Mouse (Mus musculus): ENCODE results near the gene March10.

The March10 gene

DNA sequence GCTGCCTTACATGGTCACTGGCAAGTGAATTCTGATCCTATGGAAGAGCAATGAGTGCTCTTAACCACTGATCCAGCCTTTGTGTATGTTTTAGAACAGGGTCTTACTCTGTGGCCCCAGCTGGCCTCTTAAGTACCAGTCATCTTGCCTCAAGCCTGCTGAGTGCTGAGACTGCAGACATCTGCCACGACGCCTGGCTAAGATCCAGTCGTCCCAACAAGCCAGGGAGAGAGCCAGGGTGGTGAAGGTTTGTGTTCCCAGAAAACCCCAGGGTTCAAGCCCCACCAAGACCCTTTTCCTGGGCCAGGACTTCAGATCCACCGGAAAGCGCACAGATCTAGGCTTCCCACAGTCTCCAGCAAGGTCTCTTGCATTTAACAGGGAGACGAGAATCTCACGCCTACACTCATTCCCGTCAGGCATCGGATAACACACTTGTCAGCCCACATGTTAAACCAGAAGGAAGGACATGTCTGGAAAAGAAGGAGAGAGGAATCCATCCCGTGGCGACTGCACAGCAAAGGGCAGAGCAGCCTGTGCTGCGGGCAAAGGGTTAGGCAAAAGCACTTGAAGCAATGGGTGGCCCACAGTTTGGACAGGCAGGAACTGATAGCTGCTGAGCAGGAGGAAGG lies 144.1 kb downstream of the March10 start:
- peak; percentile 72 for DNase-seq (ENCODE audit: low read depth)

DNA sequence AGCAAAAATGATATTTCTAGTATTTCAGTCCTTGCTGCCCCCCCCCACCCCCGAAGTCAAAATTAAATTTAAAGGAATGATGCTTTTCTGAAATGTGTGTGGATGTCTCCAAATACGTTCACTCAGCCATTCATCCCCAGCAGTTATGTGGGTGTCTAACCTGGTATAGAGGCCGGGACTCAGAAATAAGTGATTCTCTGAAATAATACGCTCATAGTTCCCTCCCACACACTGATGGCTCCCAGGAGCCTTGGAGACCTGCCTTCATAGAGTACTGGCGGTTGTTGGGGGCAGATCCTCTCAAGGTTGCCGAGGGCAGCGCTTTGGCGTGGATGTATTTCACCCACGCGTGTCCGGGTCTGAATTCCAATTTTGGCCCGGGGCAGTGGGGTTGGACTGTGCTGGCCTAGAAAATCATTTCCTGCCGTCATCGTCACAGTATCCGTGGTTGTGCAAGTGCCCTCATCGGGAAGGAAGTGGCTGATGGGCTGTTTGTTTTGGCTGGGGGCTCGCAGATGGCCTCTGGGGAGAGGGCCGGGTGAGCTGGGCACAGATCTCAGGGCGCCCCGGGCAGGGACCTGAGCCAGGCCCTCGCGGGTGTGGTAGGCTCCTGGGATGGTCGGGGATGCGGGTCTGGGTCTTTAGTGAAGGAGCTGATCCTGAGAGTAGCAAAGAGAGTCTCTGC lies 145.1 kb downstream of the March10 start:
- DNase-seq (ENCODE audit: low read depth) = no peak
